Mouse (Mus musculus) stomach, embryonic 15.5 days (tissue): ENCODE measurements around the gene Map1lc3b. TPM values are rescaled to one million over a fixed set of nuclear protein-coding genes. Genes with fewer than 3 reads are reported as not detected.
"Not testable (repeated sequence)": the region's sequence is repeated elsewhere in the genome, so short reads cannot be mapped to it uniquely, and the experiment has no call there.

Source experiments
- ATAC-seq: fragments of 200-750 bp; cut with Nextera tagmentation; 2 replicates; pipeline ENCODE4 v1.8.0; 2017; ENCODE audit warnings: low read depth, moderate number of reproducible peaks, moderate TSS enrichment; ENCODE audit not compliant: insufficient read depth, low FRiP score
- H3K27ac ChIP-seq: fragments of 300-500 bp; sonication (generic); 2 replicates; pipeline ENCODE4 v1.5.1; 2015; ENCODE audit warnings: mild to moderate bottlenecking, inconsistent platforms
- H3K27me3 ChIP-seq: fragments of 300-500 bp; sonication (generic); replicated peaks from 2 replicates; pipeline ENCODE4 v1.6.1; 2015; ENCODE audit warnings: inconsistent platforms
- H3K36me3 ChIP-seq: fragments of 300-500 bp; sonication (generic); 2 replicates; pipeline ENCODE4 v1.6.1; 2015; ENCODE audit warnings: inconsistent platforms
- H3K4me1 ChIP-seq: fragments of 300-500 bp; sonication (generic); 2 replicates; pipeline ENCODE4 v1.6.1; 2015; ENCODE audit warnings: inconsistent platforms
- H3K4me2 ChIP-seq: fragments of 300-500 bp; sonication (generic); 2 replicates; pipeline ENCODE4 v1.6.1; 2015; ENCODE audit warnings: mild to moderate bottlenecking, inconsistent platforms
- H3K4me3 ChIP-seq: fragments of 300-500 bp; sonication (generic); replicated peaks from 2 replicates; pipeline ENCODE4 v1.5.1; 2015; ENCODE audit warnings: inconsistent platforms
- H3K9ac ChIP-seq: fragments of 300-500 bp; sonication (generic); 2 replicates; pipeline ENCODE4 v1.6.1; 2015; ENCODE audit warnings: inconsistent platforms
- H3K9me3 ChIP-seq: fragments of 300-500 bp; sonication (generic); 2 replicates; pipeline ENCODE4 v1.6.1; 2016; ENCODE audit warnings: inconsistent platforms
- WGBS: fragments of 180-500 bp; shearing (Covaris S2); methylation state at CpG from one replicate; pipeline ENCODE4 v1.1.7; 2015; 5-methylcytosine and 5-hydroxymethylcytosine counted together
- polyA plus RNA-seq: library from polyadenylated mRNA; unstranded; fragments of >200 nt; fragmentation: Nextera tagmentation; extraction: Ambion mirVana; gene quantifications from 2 replicates; pipeline ENCODE4 v1.2.1, GENCODE M21; 2015

Gene Map1lc3b
- polyA plus RNA-seq, 1 experiment from 2014 or later = 217 TPM

GRCm38 (mm10) chr8:121593983-121594382 lies 3.8 kb downstream of the Map1lc3b start:
- no peak overlapping the region for H3K4me3 ChIP-seq
- no peak overlapping the region for H3K9ac ChIP-seq
- H3K9me3 ChIP-seq = no peaks in the 10 kb centered on the region
- 0 out of 2 replicates have a peak overlapping the region, but pooled peaks have one; percentile 6 for H3K27ac ChIP-seq
- WGBS = 68% methylated on average over 9 of the region's 9 CpGs
- ATAC-seq = no peak
- no peaks in the 10 kb centered on the region for H3K27me3 ChIP-seq
- H3K4me2 ChIP-seq = no peak overlapping the region
- H3K4me1 ChIP-seq = peaks cover 25% of the 10 kb centered on the region
- H3K36me3 ChIP-seq = peaks cover 31% of the 10 kb centered on the region

DNA sequence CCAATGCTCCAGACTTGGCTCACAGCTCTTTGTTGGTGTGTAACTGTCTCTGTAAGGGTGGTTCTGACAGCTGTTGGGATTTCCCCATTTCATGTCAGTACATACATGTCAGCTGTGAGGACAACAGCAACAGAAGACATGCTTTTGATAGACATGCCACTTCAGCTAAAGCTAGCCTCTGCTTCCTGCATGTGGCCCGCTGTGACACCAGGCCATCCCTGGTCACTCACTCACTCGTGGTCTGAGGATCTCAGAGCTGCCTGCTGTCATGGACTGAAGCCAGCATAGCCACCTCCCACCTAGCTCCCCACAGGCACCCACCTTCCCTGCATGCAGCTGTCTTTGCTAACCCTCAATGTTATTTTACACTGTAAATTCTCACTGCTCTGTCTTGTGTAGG lies 7.3 kb downstream of the Map1lc3b start:
- H3K9ac ChIP-seq, H3K4me3 ChIP-seq, H3K27ac ChIP-seq, ATAC-seq, H3K27me3 ChIP-seq, H3K4me2 ChIP-seq, H3K9me3 ChIP-seq: not testable (repeated sequence)
- 79% methylated on average over 2 of the region's 2 CpGs for WGBS
- H3K4me1 ChIP-seq = peaks cover 11% of the 10 kb centered on the region
- peaks cover 47% of the 10 kb centered on the region for H3K36me3 ChIP-seq

GRCm38 (mm10) chr8:121598190-121598589 lies 8.0 kb downstream of the Map1lc3b start:
- no peak overlapping the region for H3K4me2 ChIP-seq
- H3K36me3 ChIP-seq = peaks cover 47% of the 10 kb centered on the region
- H3K4me3 ChIP-seq = no peak overlapping the region
- no peaks in the 10 kb centered on the region for H3K9me3 ChIP-seq
- H3K27me3 ChIP-seq = no peaks in the 10 kb centered on the region
- H3K4me1 ChIP-seq = peaks cover 7% of the 10 kb centered on the region; the same call in 1 of the 2 replicates
- ATAC-seq = no peak
- WGBS = 90% methylated on average over 7 of the region's 7 CpGs
- H3K9ac ChIP-seq = no peak overlapping the region
- H3K27ac ChIP-seq = no peak overlapping the region

DNA sequence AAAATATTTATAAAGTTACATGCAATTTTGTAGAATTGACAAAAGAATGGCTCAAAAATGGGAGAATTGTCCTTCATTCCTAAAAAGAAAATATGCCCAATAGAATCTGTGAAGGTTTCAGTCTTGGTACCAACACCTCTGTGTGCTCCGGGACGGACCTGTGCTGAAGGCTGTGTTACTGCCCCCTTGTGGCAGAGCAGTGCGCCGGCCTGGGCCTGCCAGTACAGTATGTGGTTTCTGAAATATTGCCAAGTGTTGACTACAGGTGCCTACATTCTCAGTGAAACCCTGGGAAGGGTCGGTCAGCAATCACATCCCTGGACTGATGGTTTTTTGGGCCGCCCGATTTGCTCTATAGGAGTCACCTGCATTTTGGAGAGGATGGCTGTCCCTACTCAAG lies 8.7 kb downstream of the Map1lc3b start:
- Histone ChIP-seq H3K4me3 (no peak overlapping the region), H3K4me1 (peaks cover 7% of the 10 kb centered on the region; the same call in 1 of the 2 replicates), H3K36me3 (peaks cover 45% of the 10 kb centered on the region), H3K27ac (no peak overlapping the region), H3K4me2 (no peak overlapping the region), H3K9ac (no peak overlapping the region), H3K27me3 (no peaks in the 10 kb centered on the region), H3K9me3 (no peaks in the 10 kb centered on the region)
- ATAC-seq = peak; percentile 75; the same call in 1 of the 2 replicates
- WGBS = 33% methylated on average over 7 of the region's 7 CpGs

DNA sequence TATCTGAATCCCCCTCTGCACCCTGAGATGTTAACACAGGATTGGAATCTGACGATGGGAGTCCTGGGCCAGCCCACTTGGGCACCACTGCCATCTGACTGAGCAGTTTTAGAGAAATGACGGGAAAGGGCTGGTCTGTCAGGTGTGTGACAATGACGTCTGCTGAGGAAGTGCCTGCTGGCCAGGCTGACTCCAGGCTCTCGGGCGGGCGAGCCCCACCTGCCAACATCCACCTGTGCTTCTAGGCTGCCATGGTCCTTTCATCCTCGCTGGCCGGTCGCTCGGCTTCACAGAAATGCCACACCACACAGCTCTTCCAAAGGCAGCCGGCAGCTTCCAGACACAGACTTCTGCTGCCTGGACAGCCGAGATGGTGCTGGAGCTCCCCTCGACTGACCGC lies 9.7 kb downstream of the Map1lc3b start:
- no peaks in the 10 kb centered on the region for H3K27me3 ChIP-seq

DNA sequence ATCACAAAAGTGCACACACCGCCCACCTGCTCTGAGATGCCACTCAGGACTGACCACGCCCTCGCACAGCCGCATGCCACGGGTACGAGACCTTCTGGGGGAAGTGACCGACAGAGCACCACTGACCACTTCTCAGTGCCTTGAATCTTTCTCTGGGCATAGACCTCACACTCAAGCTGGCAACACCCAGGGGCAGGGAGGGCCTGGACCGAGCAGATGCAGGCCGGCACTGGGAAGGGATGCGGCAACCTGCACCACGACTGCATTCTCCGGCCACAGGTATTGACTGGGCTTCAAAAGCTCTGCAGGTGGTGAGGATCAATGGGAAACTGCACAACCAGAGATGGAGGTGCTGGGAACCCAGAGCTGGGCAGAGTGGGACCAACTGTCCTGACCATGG lies 12.2 kb downstream of the Map1lc3b start:
- H3K27me3 ChIP-seq = no peaks in the 10 kb centered on the region
- no peak overlapping the region for H3K27ac ChIP-seq
- 90% methylated on average over 12 of the region's 12 CpGs for WGBS
- no peak for ATAC-seq
- no peak overlapping the region for H3K9ac ChIP-seq
- no peak overlapping the region for H3K4me2 ChIP-seq
- no peak overlapping the region for H3K4me3 ChIP-seq
- H3K36me3 ChIP-seq = peaks cover 55% of the 10 kb centered on the region
- no peaks in the 10 kb centered on the region for H3K9me3 ChIP-seq
- H3K4me1 ChIP-seq = no peaks in the 10 kb centered on the region

More for the DNA sequence above, 9.7 kb downstream of the Map1lc3b start:
- ATAC-seq = no peak
- 83% methylated on average over 14 of the region's 14 CpGs for WGBS
- Histone ChIP-seq H3K9ac (no peak overlapping the region), H3K4me2 (no peak overlapping the region), H3K36me3 (peaks cover 45% of the 10 kb centered on the region), H3K4me1 (no peaks in the 10 kb centered on the region), H3K9me3 (no peaks in the 10 kb centered on the region), H3K27ac (no peak overlapping the region), H3K4me3 (no peak overlapping the region)

- ATAC-seq = no peak
- H3K4me3 ChIP-seq = no peak overlapping the region
- H3K4me1 ChIP-seq = no peaks in the 10 kb centered on the region
- no peak overlapping the region for H3K9ac ChIP-seq
- H3K9me3 ChIP-seq = no peaks in the 10 kb centered on the region
- WGBS = 15% methylated on average over 3 of the region's 3 CpGs
- no peak overlapping the region for H3K27ac ChIP-seq
- H3K4me2 ChIP-seq = no peak overlapping the region
- peaks cover 57% of the 10 kb centered on the region for H3K36me3 ChIP-seq
- H3K27me3 ChIP-seq = no peaks in the 10 kb centered on the region
Observed at GRCm38 (mm10) chr8:121602860-121603259, 12.7 kb downstream of the Map1lc3b start.

DNA sequence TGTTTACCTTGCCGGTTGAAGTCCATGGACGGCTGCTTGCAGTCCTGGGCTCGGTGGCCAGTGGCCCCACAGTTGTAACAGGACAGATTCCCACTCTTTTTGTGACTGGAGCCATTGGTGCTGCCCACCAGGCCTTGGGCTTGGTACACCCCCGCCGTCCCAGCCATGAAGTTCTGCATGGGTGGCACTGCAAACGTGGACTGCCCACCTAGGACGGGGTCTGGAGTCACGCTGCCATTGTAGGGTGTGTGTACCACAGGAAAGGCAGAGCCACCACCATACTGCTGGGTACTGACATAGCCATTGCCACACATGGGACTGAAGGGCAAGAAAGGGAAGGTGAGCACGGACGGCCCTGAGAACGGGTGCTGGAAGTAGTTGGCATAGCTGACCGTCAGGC lies 13.6 kb downstream of the Map1lc3b start:
- no peaks in the 10 kb centered on the region for H3K9me3 ChIP-seq
- WGBS = 92% methylated on average over 12 of the region's 12 CpGs
- no peak overlapping the region for H3K9ac ChIP-seq
- no peak overlapping the region for H3K4me2 ChIP-seq
- no peak overlapping the region for H3K4me3 ChIP-seq
- peaks cover 58% of the 10 kb centered on the region for H3K36me3 ChIP-seq
- H3K27me3 ChIP-seq = no peaks in the 10 kb centered on the region
- H3K4me1 ChIP-seq = no peaks in the 10 kb centered on the region
- H3K27ac ChIP-seq = no peak overlapping the region
- no peak for ATAC-seq

GRCm38 (mm10) chr8:121607661-121608060 lies 17.5 kb downstream of the Map1lc3b start:
- H3K9ac ChIP-seq = no peak overlapping the region
- no peaks in the 10 kb centered on the region for H3K4me1 ChIP-seq
- H3K27ac ChIP-seq = no peak overlapping the region
- no peak for ATAC-seq
- no peaks in the 10 kb centered on the region for H3K9me3 ChIP-seq
- no peaks in the 10 kb centered on the region for H3K27me3 ChIP-seq
- no peak overlapping the region for H3K4me2 ChIP-seq
- H3K4me3 ChIP-seq = no peak overlapping the region
- peaks cover 46% of the 10 kb centered on the region for H3K36me3 ChIP-seq
- 82% methylated on average over 5 of the region's 5 CpGs for WGBS

GRCm38 (mm10) chr8:121609251-121609650 lies 19.1 kb downstream of the Map1lc3b start:
- no peak overlapping the region for H3K9ac ChIP-seq
- H3K4me2 ChIP-seq = no peak overlapping the region
- 87% methylated on average over 15 of the region's 15 CpGs for WGBS
- H3K4me1 ChIP-seq = no peaks in the 10 kb centered on the region
- peaks cover 39% of the 10 kb centered on the region for H3K36me3 ChIP-seq
- no peaks in the 10 kb centered on the region for H3K9me3 ChIP-seq
- H3K27me3 ChIP-seq = no peaks in the 10 kb centered on the region
- H3K4me3 ChIP-seq = no peak overlapping the region
- no peak for ATAC-seq
- H3K27ac ChIP-seq = no peak overlapping the region

GRCm38 (mm10) chr8:121609916-121610315 lies 19.8 kb downstream of the Map1lc3b start:
- Histone ChIP-seq H3K4me3 (no peak overlapping the region), H3K4me1 (no peaks in the 10 kb centered on the region), H3K27me3 (no peaks in the 10 kb centered on the region), H3K9me3 (no peaks in the 10 kb centered on the region), H3K4me2 (no peak overlapping the region), H3K9ac (no peak overlapping the region), H3K27ac (no peak overlapping the region), H3K36me3 (peaks cover 32% of the 10 kb centered on the region)
- WGBS = 91% methylated on average over 11 of the region's 11 CpGs
- no peak for ATAC-seq

GRCm38 (mm10) chr8:121613419-121613818 lies 23.3 kb downstream of the Map1lc3b start:
- H3K9ac ChIP-seq = no peak overlapping the region
- no peak overlapping the region for H3K27ac ChIP-seq
- no peaks in the 10 kb centered on the region for H3K9me3 ChIP-seq
- no peak overlapping the region for H3K4me3 ChIP-seq
- no peak for ATAC-seq
- no peaks in the 10 kb centered on the region for H3K27me3 ChIP-seq
- 0 out of 2 replicates have a peak, but pooled peaks cover 8% of the 10 kb centered on the region for H3K36me3 ChIP-seq
- H3K4me2 ChIP-seq = no peak overlapping the region
- no peaks in the 10 kb centered on the region for H3K4me1 ChIP-seq

DNA sequence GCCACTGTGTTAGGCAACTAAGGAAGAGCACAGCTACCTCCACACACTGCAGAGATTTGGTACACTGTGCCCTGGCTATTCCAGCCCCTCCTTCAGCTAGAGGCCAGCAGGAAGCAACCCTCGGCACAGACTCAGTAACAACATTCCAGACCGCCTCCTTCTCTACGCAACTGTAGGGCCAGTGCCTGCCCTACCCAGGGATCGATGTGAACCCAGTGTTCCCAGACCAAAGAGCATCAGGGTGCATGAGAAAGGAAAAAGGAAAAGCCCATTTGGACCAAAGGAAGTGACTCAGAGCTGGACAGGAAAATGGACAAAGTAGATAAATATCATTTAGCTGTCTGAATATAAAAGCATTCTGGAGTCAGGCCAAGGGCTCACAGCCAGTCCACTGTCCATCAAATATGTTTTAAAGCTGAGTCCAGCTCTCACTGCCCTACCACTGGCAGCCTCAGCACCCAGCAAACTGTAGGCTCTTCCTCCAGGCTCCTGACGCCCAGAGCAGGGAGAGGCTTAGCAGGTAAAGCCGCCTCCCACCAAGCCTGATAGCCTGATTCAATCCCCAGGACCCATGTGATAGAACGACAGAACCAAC lies 29.3 kb downstream of the Map1lc3b start:
- H3K27me3 ChIP-seq = no peaks in the 10 kb centered on the region
- peaks cover 24% of the 10 kb centered on the region for H3K4me1 ChIP-seq
- no peaks in the 10 kb centered on the region for H3K9me3 ChIP-seq
- peak overlapping the region; percentile 13 for H3K27ac ChIP-seq
- 0 out of 2 replicates have a peak, but pooled peaks cover 5% of the 10 kb centered on the region for H3K36me3 ChIP-seq
- 33% methylated on average over 7 of the region's 7 CpGs for WGBS
- no peak overlapping the region for H3K4me2 ChIP-seq
- no peak overlapping the region for H3K9ac ChIP-seq
- peak; percentile 28; the same call in 1 of the 2 replicates for ATAC-seq
- no peak overlapping the region for H3K4me3 ChIP-seq
